Mouse (Mus musculus): Measurements from ENCODE around the gene Rnf34.

- TF ChIP-seq CTCF (conservative IDR thresholded peaks at IDR 0.05; ENCODE audit: insufficient read depth, insufficient read length, low read depth, low read length), result no peak
- TF ChIP-seq POLR2A (IDR thresholded peaks at IDR 0.05; ENCODE audit: low read depth, low read length), result no peak
These were observed 44.3 kb upstream of the Rnf34 start for GRCm38 (mm10) chr5:122805503-122805902.
